Mouse (Mus musculus) liver, adult 2 months (tissue): ENCODE measurements around the gene Dnajb4. TPM values are rescaled to one million over a fixed set of nuclear protein-coding genes. Genes with fewer than 3 reads are reported as not detected.

Source experiments
- DNase-seq: peaks from one replicate; pipeline ENCODE4 v3.0.0-alpha.2; 2011; ENCODE audit warnings: low read depth, low spot score; ENCODE audit errors: extremely low read depth
- H3K27ac ChIP-seq: fragments of 200-500 bp; replicated peaks from 2 replicates; pipeline ENCODE4 v1.5.1; 2012; ENCODE audit warnings: low read depth, mild to moderate bottlenecking, control low read depth, inconsistent platforms, low read length; ENCODE audit not compliant: insufficient read depth
- H3K27me3 ChIP-seq: fragments of 200-500 bp; 2 replicates; pipeline ENCODE4 v1.6.1; 2012; ENCODE audit warnings: mild to moderate bottlenecking, moderate library complexity, low read length, inconsistent platforms; ENCODE audit not compliant: control insufficient read depth, insufficient read depth
- H3K36me3 ChIP-seq: fragments of 200-500 bp; 2 replicates; pipeline ENCODE4 v1.6.1; 2012; ENCODE audit warnings: low read length, inconsistent platforms; ENCODE audit not compliant: control insufficient read depth, insufficient read depth
- H3K4me1 ChIP-seq: fragments of 200-500 bp; 2 replicates; pipeline ENCODE4 v1.6.1; 2011; ENCODE audit warnings: low read length; ENCODE audit not compliant: control insufficient read depth, insufficient read depth
- H3K4me3 ChIP-seq: fragments of 200-500 bp; 2 replicates; pipeline ENCODE4 v1.5.1; 2011; ENCODE audit warnings: low read depth, mild to moderate bottlenecking, control low read depth, low read length, moderate library complexity; ENCODE audit not compliant: insufficient read depth
- H3K79me2 ChIP-seq: fragments of 200-500 bp; 2 replicates; pipeline ENCODE4 v1.6.1; 2012; ENCODE audit warnings: inconsistent platforms, mild to moderate bottlenecking, low read length, moderate library complexity; ENCODE audit not compliant: control insufficient read depth, insufficient read depth
- H3K9ac ChIP-seq: fragments of 200-500 bp; 2 replicates; pipeline ENCODE4 v1.6.1; 2012; ENCODE audit warnings: low read depth, mild to moderate bottlenecking, control low read depth, inconsistent platforms, low read length
- CTCF ChIP-seq: fragments of 200-500 bp; IDR thresholded peaks from 2 replicates; pipeline ENCODE4 v1.5.1; 2011; ENCODE audit warnings: low read depth, low read length, control low read depth
- POLR2A ChIP-seq: fragments of 200-500 bp; IDR thresholded peaks from 2 replicates; pipeline ENCODE4 v1.6.1; 2011; ENCODE audit warnings: low read length, control low read depth; ENCODE audit not compliant: insufficient read depth; ENCODE audit errors: extremely low read depth
- WGBS: fragments of 180-500 bp; shearing (Covaris S2); methylation state at CpG from one replicate; pipeline ENCODE4 v1.1.7; 2018; 5-methylcytosine and 5-hydroxymethylcytosine counted together
- polyA plus RNA-seq: library from polyadenylated mRNA; depleted of rRNA; stranded (reverse); fragments of >200 nt; gene quantifications from 2 replicates; pipeline ENCODE4 v1.2.3, GENCODE M21; 2012
- total RNA-seq: library from RNA; depleted of rRNA; stranded (reverse); fragments of >200 nt; gene quantifications from 2 replicates; pipeline ENCODE4 v1.2.3, GENCODE M21; 2014

Dnajb4 gene
- total and polyA plus RNA-seq, 2 experiments = 5.3 to 22.4 TPM

- peaks cover 2% of the 10 kb centered on the region; the same call in 1 of the 2 replicates for H3K36me3 ChIP-seq
- H3K4me3 ChIP-seq = no peak overlapping the region
- no peaks in the 10 kb centered on the region for H3K27me3 ChIP-seq
- H3K27ac ChIP-seq = no peak overlapping the region
- 84% methylated on average over 4 of the region's 4 CpGs for WGBS
- no peak for DNase-seq
- TF ChIP-seq POLR2A = no peak
- TF ChIP-seq CTCF = no peak
- H3K9ac ChIP-seq = no peak overlapping the region
- peaks cover 6% of the 10 kb centered on the region for H3K4me1 ChIP-seq
- no peaks in the 10 kb centered on the region for H3K79me2 ChIP-seq
Measured at GRCm38 (mm10) chr3:152243304-152243703, 33.2 kb upstream of the Dnajb4 start.

- no peak for TF ChIP-seq POLR2A
- no peak for TF ChIP-seq CTCF
- Histone ChIP-seq H3K4me3 (no peak overlapping the region), H3K27ac (no peak overlapping the region), H3K9ac (no peak overlapping the region), H3K27me3 (no peaks in the 10 kb centered on the region), H3K79me2 (no peaks in the 10 kb centered on the region), H3K4me1 (no peaks in the 10 kb centered on the region), H3K36me3 (peaks cover 12% of the 10 kb centered on the region)
- 90% methylated on average over 3 of the region's 3 CpGs for WGBS
- DNase-seq = no peak
Measured at GRCm38 (mm10) chr3:152241098-152241497, 31.0 kb upstream of the Dnajb4 start.

GRCm38 (mm10) chr3:152239592-152239991 lies 29.5 kb upstream of the Dnajb4 start:
- H3K9ac ChIP-seq = no peak overlapping the region
- H3K79me2 ChIP-seq = no peaks in the 10 kb centered on the region
- H3K36me3 ChIP-seq = peaks cover 19% of the 10 kb centered on the region
- no peak for DNase-seq
- WGBS = 98% methylated on average over 1 of the region's 1 CpGs
- no peak overlapping the region for H3K4me3 ChIP-seq
- H3K27ac ChIP-seq = no peak overlapping the region
- H3K27me3 ChIP-seq = no peaks in the 10 kb centered on the region
- no peak for TF ChIP-seq CTCF
- no peak for TF ChIP-seq POLR2A
- peaks cover 3% of the 10 kb centered on the region; the same call in 1 of the 2 replicates for H3K4me1 ChIP-seq

- 10% methylated on average over 2 of the region's 2 CpGs for WGBS
- Histone ChIP-seq H3K27me3 (no peaks in the 10 kb centered on the region), H3K4me1 (peaks cover 3% of the 10 kb centered on the region; the same call in 1 of the 2 replicates), H3K9ac (no peak overlapping the region), H3K36me3 (peaks cover 24% of the 10 kb centered on the region), H3K27ac (no peak overlapping the region), H3K79me2 (no peaks in the 10 kb centered on the region), H3K4me3 (no peak overlapping the region)
- peak; percentile 91 for DNase-seq
- TF ChIP-seq CTCF (no peak), POLR2A (no peak)
Measured at GRCm38 (mm10) chr3:152238836-152239235, 28.7 kb upstream of the Dnajb4 start.

GRCm38 (mm10) chr3:152235805-152236204 lies 25.7 kb upstream of the Dnajb4 start:
- no peaks in the 10 kb centered on the region for H3K27me3 ChIP-seq

GRCm38 (mm10) chr3:152235238-152235637 lies 25.1 kb upstream of the Dnajb4 start:
- DNase-seq = no peak
- TF ChIP-seq POLR2A = no peak
- no peak for TF ChIP-seq CTCF
- no peaks in the 10 kb centered on the region; the same call in 1 of the 2 replicates for H3K79me2 ChIP-seq
- H3K9ac ChIP-seq = no peak overlapping the region
- H3K27me3 ChIP-seq = no peaks in the 10 kb centered on the region
- 73% methylated on average over 1 of the region's 1 CpGs for WGBS
- H3K36me3 ChIP-seq = peaks cover 42% of the 10 kb centered on the region
- no peak overlapping the region for H3K27ac ChIP-seq
- peaks cover 3% of the 10 kb centered on the region; the same call in 1 of the 2 replicates for H3K4me1 ChIP-seq
- no peak overlapping the region for H3K4me3 ChIP-seq

More at GRCm38 (mm10) chr3:152235805-152236204, 25.7 kb upstream of the Dnajb4 start:
- Histone ChIP-seq H3K9ac (no peak overlapping the region), H3K79me2 (no peaks in the 10 kb centered on the region; the same call in 1 of the 2 replicates), H3K27ac (no peak overlapping the region), H3K4me3 (no peak overlapping the region), H3K4me1 (peaks cover 3% of the 10 kb centered on the region; the same call in 1 of the 2 replicates), H3K36me3 (peaks cover 38% of the 10 kb centered on the region)
- WGBS = 98% methylated on average over 1 of the region's 1 CpGs
- TF ChIP-seq CTCF = no peak
- no peak for TF ChIP-seq POLR2A
- peak; percentile 41 for DNase-seq
